Mouse (Mus musculus) heart, adult 2 months (tissue): ENCODE measurements at regions not wholly inside any gene's neighbourhood (a gene's known extent, or its start where the extent isn't known, plus 50 kb on each side); places are given as distances from the start of the nearest gene placed in this dataset.

Experiments
- DNase-seq, 2 experiments: peaks; one replicate each; pipeline ENCODE4 v3.0.0; 2021
- H3K27ac ChIP-seq: fragments of 200-600 bp; 2 replicates; pipeline ENCODE4 v1.8.1; 2022
- H3K27me3 ChIP-seq: fragments of 200-500 bp; 2 replicates; pipeline ENCODE4 v1.6.1; 2012; ENCODE audit warnings: mild to moderate bottlenecking, low read length, inconsistent platforms, mixed read lengths; ENCODE audit not compliant: control insufficient read depth, insufficient read depth
- H3K36me3 ChIP-seq: fragments of 200-500 bp; 2 replicates; pipeline ENCODE4 v1.6.1; 2012; ENCODE audit warnings: low read length, inconsistent platforms; ENCODE audit not compliant: control insufficient read depth, insufficient read depth
- H3K4me1 ChIP-seq: fragments of 200-500 bp; 2 replicates; pipeline ENCODE4 v1.6.1; 2011; ENCODE audit warnings: low read length; ENCODE audit not compliant: control insufficient read depth, insufficient read depth
- H3K4me3 ChIP-seq: fragments of 200-600 bp; 2 replicates; pipeline ENCODE4 v1.8.1; 2022
- H3K79me2 ChIP-seq: fragments of 200-500 bp; replicated peaks from 2 replicates; pipeline ENCODE4 v1.6.1; 2012; ENCODE audit warnings: mild to moderate bottlenecking, inconsistent platforms, low read length, moderate library complexity, mixed read lengths; ENCODE audit not compliant: control insufficient read depth, insufficient read depth
- H3K9ac ChIP-seq: fragments of 200-500 bp; 2 replicates; pipeline ENCODE4 v1.6.1; 2012; ENCODE audit warnings: low read depth, mild to moderate bottlenecking, control low read depth, inconsistent platforms, low read length, mixed read lengths
- CTCF ChIP-seq: fragments of 200-600 bp; IDR thresholded peaks from 2 replicates; pipeline ENCODE4 v1.8.1; 2022; ENCODE audit warnings: antibody characterized with exemption, mild to moderate bottlenecking, moderate library complexity
- EP300 ChIP-seq: fragments of 200-500 bp; IDR thresholded peaks from 2 replicates; pipeline ENCODE4 v1.6.1; 2011; ENCODE audit warnings: low read depth, low read length, control low read depth; ENCODE audit not compliant: insufficient read depth
- POLR2A ChIP-seq: fragments of 200-500 bp; IDR thresholded peaks from 2 replicates; pipeline ENCODE4 v1.6.1; 2011; ENCODE audit warnings: mild to moderate bottlenecking, low read depth, low read length, control low read depth; ENCODE audit not compliant: insufficient read depth
- WGBS: fragments of 180-500 bp; shearing (Covaris S2); methylation state at CpG from one replicate; pipeline ENCODE4 v1.1.7; 2018; 5-methylcytosine and 5-hydroxymethylcytosine counted together
- intact Hi-C: fragments of 180-260 bp; cut with DNase I; formaldehyde crosslinking; loops from one replicate; pipeline ENCODE4 v1.15.1; 2025

- Histone ChIP-seq H3K27me3 (no peaks in the 10 kb centered on the region), H3K4me1 (peaks cover 11% of the 10 kb centered on the region), H3K4me3 (no peak overlapping the region), H3K9ac (no peak overlapping the region), H3K27ac (no peak overlapping the region), H3K36me3 (peaks cover 11% of the 10 kb centered on the region), H3K79me2 (no peaks in the 10 kb centered on the region)
- intact Hi-C loops: no loop called here
- TF ChIP-seq POLR2A (no peak), CTCF (no peak), EP300 (no peak)
- 93% methylated on average over 9 of the region's 9 CpGs for WGBS
- no peak for DNase-seq
Measured at GRCm38 (mm10) chr7:73599354-73600002, 57.8 kb upstream of the Chd2 start.

GRCm38 (mm10) chr7:73597968-73598367 lies 56.3 kb upstream of the Chd2 start:
- DNase-seq: no peak
- no peak overlapping the region for H3K9ac ChIP-seq
- no peaks in the 10 kb centered on the region for H3K27me3 ChIP-seq
- peak overlapping the region; percentile 98 for H3K27ac ChIP-seq
- peaks cover 12% of the 10 kb centered on the region for H3K4me1 ChIP-seq
- H3K4me3 ChIP-seq: no peak overlapping the region
- intact Hi-C loops: loop anchor here (1.0 kb wide), 1 partner anchor 7 kb away; no protein-coding TSS in a partner anchor
- TF ChIP-seq POLR2A: no peak
- H3K36me3 ChIP-seq: peaks cover 15% of the 10 kb centered on the region
- H3K79me2 ChIP-seq: no peaks in the 10 kb centered on the region
- WGBS: 53% methylated on average over 5 of the region's 5 CpGs

- H3K9ac ChIP-seq: no peak overlapping the region
- no peaks in the 10 kb centered on the region for H3K27me3 ChIP-seq
- no peak overlapping the region for H3K4me3 ChIP-seq
- H3K36me3 ChIP-seq: peaks cover 15% of the 10 kb centered on the region
- H3K27ac ChIP-seq: peak overlapping the region; percentile 98
- WGBS: 47% methylated on average over 11 of the region's 11 CpGs
- no peak for DNase-seq
- no peak for TF ChIP-seq CTCF
- no peak for TF ChIP-seq POLR2A
- no peak for TF ChIP-seq EP300
- H3K79me2 ChIP-seq: no peaks in the 10 kb centered on the region
- intact Hi-C loops: loop anchor here (1.0 kb wide), 1 partner anchor 8 kb away; no protein-coding TSS in a partner anchor
- peaks cover 12% of the 10 kb centered on the region for H3K4me1 ChIP-seq
Measured at GRCm38 (mm10) chr7:73596866-73597840, 55.5 kb upstream of the Chd2 start.

GRCm38 (mm10) chr7:73596415-73596814 lies 54.8 kb upstream of the Chd2 start:
- TF ChIP-seq EP300: no peak
- TF ChIP-seq POLR2A: no peak
- TF ChIP-seq CTCF: no peak
- H3K4me3 ChIP-seq: no peak overlapping the region
- DNase-seq: no peak
- peaks cover 15% of the 10 kb centered on the region for H3K36me3 ChIP-seq
- intact Hi-C loops: no loop called here
- H3K79me2 ChIP-seq: no peaks in the 10 kb centered on the region
- peaks cover 12% of the 10 kb centered on the region for H3K4me1 ChIP-seq
- no peak overlapping the region for H3K9ac ChIP-seq
- peak overlapping the region; percentile 98 for H3K27ac ChIP-seq
- WGBS: 28% methylated on average over 2 of the region's 2 CpGs
- H3K27me3 ChIP-seq: no peaks in the 10 kb centered on the region

- Histone ChIP-seq H3K9ac (peak overlapping the region; percentile 15), H3K36me3 (peaks cover 15% of the 10 kb centered on the region), H3K4me3 (peak overlapping the region; percentile 54), H3K27me3 (no peaks in the 10 kb centered on the region), H3K4me1 (peaks cover 12% of the 10 kb centered on the region), H3K27ac (peak overlapping the region; percentile 98), H3K79me2 (no peaks in the 10 kb centered on the region)
- TF ChIP-seq POLR2A (0 out of 2 replicates have a peak, but pooled peaks have one; percentile 22), CTCF (no peak), EP300 (peak; percentile 61; the same call in 1 of the 2 replicates)
- 6% methylated on average over 9 of the region's 9 CpGs for WGBS
- DNase-seq: peak; percentile 60
- intact Hi-C loops: loop anchor here (1.0 to 2.0 kb wide), 2 partner anchors 22 to 37 kb away; no protein-coding TSS in a partner anchor
Measured at GRCm38 (mm10) chr7:73595860-73596259, 54.2 kb upstream of the Chd2 start.

GRCm38 (mm10) chr7:73595140-73595825 lies 53.7 kb upstream of the Chd2 start:
- peak; percentile 93 to 98 for DNase-seq
- H3K4me1 ChIP-seq: peaks cover 12% of the 10 kb centered on the region
- WGBS: 1% methylated on average over 23 of the region's 23 CpGs
- H3K27me3 ChIP-seq: no peaks in the 10 kb centered on the region
- H3K36me3 ChIP-seq: peaks cover 15% of the 10 kb centered on the region
- peak overlapping the region; percentile 98 for H3K27ac ChIP-seq
- H3K9ac ChIP-seq: peak overlapping the region; percentile 40; the same call in 1 of the 2 replicates
- H3K79me2 ChIP-seq: no peaks in the 10 kb centered on the region
- TF ChIP-seq POLR2A (peak; percentile 93), CTCF (peak; percentile 11; the same call in 1 of the 2 replicates), EP300 (peak; percentile 98)
- intact Hi-C loops: loop anchor here (1.0 to 2.0 kb wide), 2 partner anchors 23 to 36 kb away; no protein-coding TSS in a partner anchor
- peak overlapping the region; percentile 54 for H3K4me3 ChIP-seq
